ENCODE assay signal across 8 mouse cellular contexts in genomic region chr2:122233759-122234557, GRCm38 (mm10). TPM values are rescaled to one million over a fixed set of nuclear protein-coding genes. Genes with fewer than 3 reads are reported as not detected.
DNase-seq lines count a peak whose midpoint lies in the region; ATAC-seq and TF ChIP-seq lines count a peak whose summit lies in the region.

No protein-coding gene starts in this region.

- DNase-seq in thymus, postnatal 14 days, result peak; percentile 13
- no peak for DNase-seq in thymus, postnatal 10 days (ENCODE audit: low spot score in 2 of 2)
- peak; percentile 32 for DNase-seq in cerebellum, adult 8-10 months
- DNase-seq in forebrain, postnatal 0 days, result peak; percentile 71
- peak; percentile 25 to 57 for DNase-seq in left cerebral cortex, postnatal 25 days (ENCODE audit: low spot score in 2 of 2)
- peak; percentile 25 for DNase-seq in skeletal muscle tissue, adult 2 months (ENCODE audit: low read depth, low spot score)

- peak; percentile 63 for ATAC-seq in forebrain, postnatal 0 days
- ATAC-seq in inflammation-experienced regulatory T-cells, adult 6 months, result peak; percentile 50

- H3K9ac ChIP-seq in forebrain, postnatal 0 days, result peak overlapping the region; percentile 59

- WGBS in forebrain, postnatal 0 days, result 5% methylated on average over 26 of the region's 26 CpGs

- peak overlapping the region; percentile 53 for H3K4me3 ChIP-seq in forebrain, postnatal 0 days (ENCODE audit: low read depth, low read length)
- peak overlapping the region; percentile 93 for H3K4me3 ChIP-seq in megakaryocyte, embryonic 14.5 days (replicated peaks)

- peak overlapping the region; percentile 70 for H3K27ac ChIP-seq in forebrain, postnatal 0 days (ENCODE audit: low read depth, low read length)

- no peak for TF ChIP-seq CTCF in forebrain, postnatal 0 days (IDR thresholded peaks at IDR 0.05; ENCODE audit: low read depth)

- no peaks in the 10 kb centered on the region for H3K9me3 ChIP-seq in forebrain, postnatal 0 days (ENCODE audit: low read length)
- H3K9me3 ChIP-seq in megakaryocyte, embryonic 14.5 days, result no peaks in the 10 kb centered on the region

- H3K4me2 ChIP-seq in forebrain, postnatal 0 days (ENCODE audit: low read depth), result peak overlapping the region; percentile 69

- no peaks in the 10 kb centered on the region for H3K36me3 ChIP-seq in forebrain, postnatal 0 days (ENCODE audit: insufficient read depth)
- H3K36me3 ChIP-seq in megakaryocyte, embryonic 14.5 days (replicated peaks; ENCODE audit: low read length), result peaks cover 21% of the 10 kb centered on the region

- H3K27me3 ChIP-seq in forebrain, postnatal 0 days (ENCODE audit: insufficient read depth, low read length), result no peaks in the 10 kb centered on the region
- H3K27me3 ChIP-seq in megakaryocyte, embryonic 14.5 days (replicated peaks), result no peaks in the 10 kb centered on the region

- intact Hi-C loops in left cerebral cortex, postnatal 25 days (cut with DNase I), result loop anchor here (1.0 kb wide), 1 partner anchor 141 kb away; no protein-coding TSS in a partner anchor

- H3K4me1 ChIP-seq in forebrain, postnatal 0 days (ENCODE audit: insufficient read depth), result no peaks in the 10 kb centered on the region
- peaks cover 64% of the 10 kb centered on the region for H3K4me1 ChIP-seq in megakaryocyte, embryonic 14.5 days

RNA-seq across cellular contexts. Expression of gene Sord, which starts 0.6 kb away (rescaled TPM):
- 19.7 and 27.4 TPM in 2 replicates for total RNA-seq in forebrain, postnatal 0 days (2014; rRNA removed)
- polyA plus RNA-seq in forebrain, postnatal 0 days (2015; fragmentation: Nextera tagmentation; extraction: Ambion mirVana), result 17.7 and 21.2 TPM in 2 replicates
- 1 to 10 TPM; 3.5 to 8.4 (median 4.3) TPM for polyA plus RNA-seq in inflammation-experienced regulatory T-cells, adult 6 months (2017; shearing (Covaris generic))
- total RNA-seq in left cerebral cortex, postnatal 25 days (2021), result 10 to 100 TPM; 14.8 to 14.9 TPM
- 51.9 and 52.7 TPM in 2 replicates for polyA plus RNA-seq in megakaryocyte, embryonic 14.5 days (2012; ENCODE audit: insufficient read depth, low replicate concordance)

RNA-seq across cellular contexts. Expression of gene Terb2, which starts 47.9 kb away (rescaled TPM):
- not detected in 2 replicates for total RNA-seq in forebrain, postnatal 0 days (2014; rRNA removed)
- polyA plus RNA-seq in forebrain, postnatal 0 days (2015; fragmentation: Nextera tagmentation; extraction: Ambion mirVana), result not detected in 2 replicates
- not detected for polyA plus RNA-seq in inflammation-experienced regulatory T-cells, adult 6 months (2017; shearing (Covaris generic))
- total RNA-seq in left cerebral cortex, postnatal 25 days (2021), result not detected
- polyA plus RNA-seq in megakaryocyte, embryonic 14.5 days (2012; ENCODE audit: insufficient read depth, low replicate concordance), result not detected in 2 replicates

RNA-seq across cellular contexts. Expression of gene Patl2, which starts 48.0 kb away (rescaled TPM):
- not detected in 2 replicates for total RNA-seq in forebrain, postnatal 0 days (2014; rRNA removed)
- not detected in 2 replicates for polyA plus RNA-seq in forebrain, postnatal 0 days (2015; fragmentation: Nextera tagmentation; extraction: Ambion mirVana)
- polyA plus RNA-seq in inflammation-experienced regulatory T-cells, adult 6 months (2017; shearing (Covaris generic)), result under 1 TPM in 2 of 3 experiments, not detected in 1; 0.22 to 0.40 TPM
- not detected for total RNA-seq in left cerebral cortex, postnatal 25 days (2021)
- not detected in 2 replicates for polyA plus RNA-seq in megakaryocyte, embryonic 14.5 days (2012; ENCODE audit: insufficient read depth, low replicate concordance)

Comparison
In these comparisons a context has a peak if more than half of its experiments do, and no peak if none do; other contexts are left out.
1. DNase-seq: peak in thymus, postnatal 14 days (single experiment), cerebellum, adult 8-10 months (single experiment), forebrain, postnatal 0 days (single experiment), left cerebral cortex, postnatal 25 days (2 of 2) and skeletal muscle tissue, adult 2 months (single experiment); none in thymus, postnatal 10 days (0 of 2).